Mouse (Mus musculus): ENCODE results near the gene Tasp1. TPM values are rescaled to one million over a fixed set of nuclear protein-coding genes. Genes with fewer than 3 reads are reported as not detected.

Gene Tasp1
- polyA plus RNA-seq, 1 experiment from 2014 or later, result 23.2 TPM

- DNase-seq, result no peak
Observed at GRCm38 (mm10) chr2:140077476-140077875, 10.9 kb upstream of the Tasp1 start.

GRCm38 (mm10) chr2:140075150-140075549 lies 8.5 kb upstream of the Tasp1 start:
- Histone ChIP-seq H3K36me3 (ENCODE audit: insufficient read depth) (no peaks in the 10 kb centered on the region), H3K4me3 (ENCODE audit: low read depth, low read length) (no peak overlapping the region), H3K27ac (ENCODE audit: low read depth) (no peak overlapping the region), H3K9ac (no peak overlapping the region), H3K4me1 (ENCODE audit: insufficient read depth) (no peaks in the 10 kb centered on the region), H3K4me2 (no peak overlapping the region), H3K27me3 (ENCODE audit: insufficient read depth, low read length) (no peaks in the 10 kb centered on the region), H3K9me3 (ENCODE audit: low read depth, low read length) (no peaks in the 10 kb centered on the region)
- 64% methylated on average over 3 of the region's 3 CpGs for WGBS
- no peak for DNase-seq
- ATAC-seq (ENCODE audit: insufficient read depth), result no peak
- no peak for TF ChIP-seq CTCF (IDR thresholded peaks at IDR 0.05; ENCODE audit: low read depth)

More at GRCm38 (mm10) chr2:140077476-140077875, 10.9 kb upstream of the Tasp1 start:
- no peak overlapping the region for H3K9ac ChIP-seq
- no peak overlapping the region for H3K4me2 ChIP-seq
- no peaks in the 10 kb centered on the region for H3K27me3 ChIP-seq (ENCODE audit: insufficient read depth, low read length)
- no peaks in the 10 kb centered on the region for H3K9me3 ChIP-seq (ENCODE audit: low read depth, low read length)
- no peak overlapping the region for H3K4me3 ChIP-seq (ENCODE audit: low read depth, low read length)
- H3K27ac ChIP-seq (ENCODE audit: low read depth), result no peak overlapping the region
- WGBS, result 24% methylated on average over 1 of the region's 1 CpGs
- no peaks in the 10 kb centered on the region for H3K4me1 ChIP-seq (ENCODE audit: insufficient read depth)
- no peak; the same call in 1 of the 2 replicates for ATAC-seq (ENCODE audit: insufficient read depth)
- no peaks in the 10 kb centered on the region for H3K36me3 ChIP-seq (ENCODE audit: insufficient read depth)
- TF ChIP-seq CTCF (IDR thresholded peaks at IDR 0.05; ENCODE audit: low read depth), result no peak

GRCm38 (mm10) chr2:140067516-140067915 lies 911 bp upstream of the Tasp1 start:
- H3K4me1 ChIP-seq (ENCODE audit: insufficient read depth), result peaks cover 4% of the 10 kb centered on the region; the same call in 1 of the 2 replicates

GRCm38 (mm10) chr2:140065676-140066075 lies 929 bp downstream of the Tasp1 start:
- H3K4me1 ChIP-seq (ENCODE audit: insufficient read depth), result peaks cover 4% of the 10 kb centered on the region; the same call in 1 of the 2 replicates
- no peaks in the 10 kb centered on the region for H3K27me3 ChIP-seq (ENCODE audit: insufficient read depth, low read length)
- WGBS, result 85% methylated on average over 8 of the region's 8 CpGs
- DNase-seq (peak; percentile 28), ATAC-seq (ENCODE audit: insufficient read depth) (no peak)
- peak; percentile 20; the same call in 1 of the 2 replicates for TF ChIP-seq CTCF (IDR thresholded peaks at IDR 0.05; ENCODE audit: low read depth)
- H3K27ac ChIP-seq (ENCODE audit: low read depth), result no peak overlapping the region; the same call in 1 of the 2 replicates
- peak overlapping the region; percentile 91 for H3K9ac ChIP-seq
- no peaks in the 10 kb centered on the region for H3K36me3 ChIP-seq (ENCODE audit: insufficient read depth)
- peak overlapping the region; percentile 86 for H3K4me3 ChIP-seq (ENCODE audit: low read depth, low read length)
- no peaks in the 10 kb centered on the region for H3K9me3 ChIP-seq (ENCODE audit: low read depth, low read length)
- peak overlapping the region; percentile 89 for H3K4me2 ChIP-seq

More at GRCm38 (mm10) chr2:140067516-140067915, 911 bp upstream of the Tasp1 start:
- Histone ChIP-seq H3K36me3 (ENCODE audit: insufficient read depth) (no peaks in the 10 kb centered on the region), H3K9me3 (ENCODE audit: low read depth, low read length) (no peaks in the 10 kb centered on the region), H3K4me3 (ENCODE audit: low read depth, low read length) (no peak overlapping the region), H3K27me3 (ENCODE audit: insufficient read depth, low read length) (no peaks in the 10 kb centered on the region), H3K4me2 (peak overlapping the region; percentile 89), H3K27ac (ENCODE audit: low read depth) (no peak overlapping the region), H3K9ac (no peak overlapping the region)
- no peak for DNase-seq
- no peak for TF ChIP-seq CTCF (IDR thresholded peaks at IDR 0.05; ENCODE audit: low read depth)
- ATAC-seq (ENCODE audit: insufficient read depth), result no peak
- WGBS, result 42% methylated on average over 4 of the region's 4 CpGs

- no peaks in the 10 kb centered on the region for H3K27me3 ChIP-seq (ENCODE audit: insufficient read depth, low read length)
- ATAC-seq (ENCODE audit: insufficient read depth), result no peak
Observed at GRCm38 (mm10) chr2:140061481-140061880, 5.1 kb downstream of the Tasp1 start.

GRCm38 (mm10) chr2:140060092-140060867 lies 6.3 kb downstream of the Tasp1 start:
- no peak for DNase-seq
- Histone ChIP-seq H3K36me3 (ENCODE audit: insufficient read depth) (peaks cover 15% of the 10 kb centered on the region), H3K9me3 (ENCODE audit: low read depth, low read length) (no peaks in the 10 kb centered on the region), H3K4me3 (ENCODE audit: low read depth, low read length) (no peak overlapping the region), H3K27ac (ENCODE audit: low read depth) (no peak overlapping the region), H3K4me2 (no peak overlapping the region), H3K27me3 (ENCODE audit: insufficient read depth, low read length) (no peaks in the 10 kb centered on the region), H3K9ac (no peak overlapping the region), H3K4me1 (ENCODE audit: insufficient read depth) (no peaks in the 10 kb centered on the region)
- 80% methylated on average over 4 of the region's 4 CpGs for WGBS
- no peak for ATAC-seq (ENCODE audit: insufficient read depth)
- no peak for TF ChIP-seq CTCF (IDR thresholded peaks at IDR 0.05; ENCODE audit: low read depth)

More at GRCm38 (mm10) chr2:140061481-140061880, 5.1 kb downstream of the Tasp1 start:
- H3K9ac ChIP-seq, result no peak overlapping the region
- H3K4me3 ChIP-seq (ENCODE audit: low read depth, low read length), result no peak overlapping the region
- TF ChIP-seq CTCF (IDR thresholded peaks at IDR 0.05; ENCODE audit: low read depth), result no peak
- no peak overlapping the region for H3K4me2 ChIP-seq
- no peaks in the 10 kb centered on the region for H3K4me1 ChIP-seq (ENCODE audit: insufficient read depth)
- peaks cover 7% of the 10 kb centered on the region; the same call in 1 of the 2 replicates for H3K36me3 ChIP-seq (ENCODE audit: insufficient read depth)
- WGBS, result 84% methylated on average over 3 of the region's 3 CpGs
- peak; percentile 10 for DNase-seq
- no peak overlapping the region for H3K27ac ChIP-seq (ENCODE audit: low read depth)
- H3K9me3 ChIP-seq (ENCODE audit: low read depth, low read length), result no peaks in the 10 kb centered on the region

GRCm38 (mm10) chr2:140058125-140058524 lies 8.5 kb downstream of the Tasp1 start:
- no peak for ATAC-seq (ENCODE audit: insufficient read depth)
- H3K4me1 ChIP-seq (ENCODE audit: insufficient read depth), result no peaks in the 10 kb centered on the region
- H3K27ac ChIP-seq (ENCODE audit: low read depth), result no peak overlapping the region
- no peak for DNase-seq
- 79% methylated on average over 6 of the region's 6 CpGs for WGBS
- H3K4me2 ChIP-seq, result no peak overlapping the region
- peaks cover 24% of the 10 kb centered on the region for H3K36me3 ChIP-seq (ENCODE audit: insufficient read depth)
- H3K4me3 ChIP-seq (ENCODE audit: low read depth, low read length), result no peak overlapping the region
- no peak overlapping the region for H3K9ac ChIP-seq
- no peaks in the 10 kb centered on the region for H3K9me3 ChIP-seq (ENCODE audit: low read depth, low read length)
- TF ChIP-seq CTCF (IDR thresholded peaks at IDR 0.05; ENCODE audit: low read depth), result no peak
- H3K27me3 ChIP-seq (ENCODE audit: insufficient read depth, low read length), result no peaks in the 10 kb centered on the region

Data from lung, embryonic 14.5 days (tissue).